Mouse (Mus musculus) embryonic fibroblast, embryonic 13.5 days (primary cell): Measurements from ENCODE around the gene Ctdsp2.

Source experiments
- CTCF ChIP-seq: IDR thresholded peaks from 2 replicates; pipeline ENCODE4 v1.5.1; 2011; ENCODE audit warnings: mild to moderate bottlenecking, control low read depth, low read length, moderate library complexity, borderline replicate concordance; ENCODE audit not compliant: insufficient read depth
- POLR2A ChIP-seq: IDR thresholded peaks from 2 replicates; pipeline ENCODE4 v1.6.1; 2011; ENCODE audit warnings: low read depth, mild to moderate bottlenecking, control low read depth, low read length, moderate library complexity

DNA sequence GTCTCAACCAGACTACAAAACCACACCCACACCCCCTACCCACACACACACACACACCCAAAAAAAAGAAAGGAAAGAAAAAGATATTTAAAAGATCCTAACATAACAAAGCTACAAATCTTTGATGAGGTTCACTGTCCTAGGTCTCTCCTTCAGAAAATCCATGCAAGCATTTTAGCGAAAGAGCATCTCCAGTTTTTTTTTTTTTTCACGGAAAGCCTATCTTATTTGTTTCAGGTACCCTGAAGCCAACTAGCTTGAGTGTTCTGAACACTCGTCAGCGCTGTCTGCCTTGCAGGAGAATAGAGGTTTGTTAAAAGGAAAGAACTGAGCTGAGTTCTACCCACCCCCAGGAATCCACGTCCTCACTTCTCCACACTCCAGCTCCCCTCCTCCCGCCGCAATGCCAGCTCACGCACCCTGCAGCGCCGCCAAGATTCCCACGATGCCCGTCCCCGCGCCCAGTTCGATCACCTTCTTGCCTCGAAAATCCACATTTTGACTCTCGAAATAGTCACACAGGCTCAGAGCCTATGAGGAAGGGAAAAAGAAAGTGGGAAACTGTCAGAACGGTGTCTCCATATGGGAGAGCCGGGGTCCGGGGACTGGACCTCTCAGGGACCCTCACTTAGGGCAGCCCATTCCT, 62.2 kb downstream of the Ctdsp2 start:
- no peak for TF ChIP-seq CTCF
- peak; percentile 52; the same call in 1 of the 2 replicates for TF ChIP-seq POLR2A
